Mouse (Mus musculus) liver, embryonic 12.5 days (tissue): ENCODE measurements around the gene Sycp2l. TPM values are rescaled to one million over a fixed set of nuclear protein-coding genes. Genes with fewer than 3 reads are reported as not detected.

Source experiments
- ATAC-seq: fragments of 200-750 bp; cut with Nextera tagmentation; 2 replicates; pipeline ENCODE4 v1.8.0; 2017; ENCODE audit warnings: moderate number of reproducible peaks, mild to moderate bottlenecking, moderate library complexity
- H3K27ac ChIP-seq: fragments of 300-500 bp; sonication (generic); 2 replicates; pipeline ENCODE4 v1.5.1; 2016; ENCODE audit warnings: mild to moderate bottlenecking
- H3K27me3 ChIP-seq: fragments of 300-500 bp; sonication (generic); replicated peaks from 2 replicates; pipeline ENCODE4 v1.6.1; 2016; ENCODE audit warnings: mild to moderate bottlenecking, moderate library complexity
- H3K36me3 ChIP-seq: fragments of 300-500 bp; sonication (generic); 2 replicates; pipeline ENCODE4 v1.6.1; 2016; ENCODE audit warnings: mild to moderate bottlenecking, moderate library complexity
- H3K4me1 ChIP-seq: fragments of 300-500 bp; sonication (generic); 2 replicates; pipeline ENCODE4 v1.6.1; 2016
- H3K4me2 ChIP-seq: fragments of 300-500 bp; sonication (generic); 2 replicates; pipeline ENCODE4 v1.6.1; 2016; ENCODE audit warnings: mild to moderate bottlenecking, moderate library complexity
- H3K4me3 ChIP-seq: fragments of 300-500 bp; sonication (generic); 2 replicates; pipeline ENCODE4 v1.5.1; 2016; ENCODE audit warnings: mild to moderate bottlenecking, moderate library complexity
- H3K9ac ChIP-seq: fragments of 300-500 bp; sonication (generic); 2 replicates; pipeline ENCODE4 v1.6.1; 2016; ENCODE audit warnings: mild to moderate bottlenecking, moderate library complexity
- H3K9me3 ChIP-seq: fragments of 300-500 bp; sonication (generic); replicated peaks from 2 replicates; pipeline ENCODE4 v1.6.1; 2016; ENCODE audit warnings: mild to moderate bottlenecking, moderate library complexity
- WGBS: fragments of 180-500 bp; shearing (Covaris S2); methylation state at CpG from one replicate; pipeline ENCODE4 v1.1.7; 2016; ENCODE audit not compliant: insufficient replicate concordance; 5-methylcytosine and 5-hydroxymethylcytosine counted together
- polyA plus RNA-seq: library from polyadenylated mRNA; unstranded; fragments of >200 nt; fragmentation: Nextera tagmentation; extraction: Ambion mirVana; gene quantifications from 2 replicates; pipeline ENCODE4 v1.2.1, GENCODE M21; 2016

Gene Sycp2l
- polyA plus RNA-seq, 1 experiment from 2014 or later = not detected

GRCm38 (mm10) chr13:41211276-41211675 is 97.2 kb downstream of the Sycp2l start:
- H3K27ac ChIP-seq = no peak overlapping the region
- WGBS = 60% methylated on average over 4 of the region's 4 CpGs
- H3K4me2 ChIP-seq = no peak overlapping the region
- peaks cover 7% of the 10 kb centered on the region; the same call in 1 of the 2 replicates for H3K4me1 ChIP-seq
- no peaks in the 10 kb centered on the region for H3K9me3 ChIP-seq
- H3K36me3 ChIP-seq = no peaks in the 10 kb centered on the region
- no peak overlapping the region for H3K4me3 ChIP-seq
- H3K9ac ChIP-seq = no peak overlapping the region
- no peaks in the 10 kb centered on the region for H3K27me3 ChIP-seq
- ATAC-seq = no peak

GRCm38 (mm10) chr13:41212558-41213322 is 98.6 kb downstream of the Sycp2l start:
- no peak overlapping the region for H3K27ac ChIP-seq
- ATAC-seq = no peak

GRCm38 (mm10) chr13:41215669-41216068 is 101.6 kb downstream of the Sycp2l start:
- ATAC-seq = no peak
- WGBS = 48% methylated on average over 6 of the region's 6 CpGs
- Histone ChIP-seq H3K9me3 (no peaks in the 10 kb centered on the region), H3K4me1 (peaks cover 15% of the 10 kb centered on the region), H3K9ac (no peak overlapping the region), H3K4me2 (no peak overlapping the region), H3K27me3 (peaks cover 19% of the 10 kb centered on the region), H3K4me3 (no peak overlapping the region), H3K27ac (no peak overlapping the region), H3K36me3 (no peaks in the 10 kb centered on the region)

More at GRCm38 (mm10) chr13:41212558-41213322, 98.6 kb downstream of the Sycp2l start:
- Histone ChIP-seq H3K9me3 (no peaks in the 10 kb centered on the region), H3K4me3 (no peak overlapping the region), H3K27me3 (no peaks in the 10 kb centered on the region), H3K9ac (no peak overlapping the region), H3K4me1 (peaks cover 7% of the 10 kb centered on the region; the same call in 1 of the 2 replicates), H3K4me2 (no peak overlapping the region), H3K36me3 (no peaks in the 10 kb centered on the region)
- 59% methylated on average over 6 of the region's 6 CpGs for WGBS

- peaks cover 22% of the 10 kb centered on the region for H3K27me3 ChIP-seq
- 48% methylated on average over 3 of the region's 3 CpGs for WGBS
- H3K27ac ChIP-seq = no peak overlapping the region
- no peak overlapping the region for H3K4me3 ChIP-seq
- no peaks in the 10 kb centered on the region for H3K9me3 ChIP-seq
- no peak overlapping the region for H3K9ac ChIP-seq
- H3K36me3 ChIP-seq = no peaks in the 10 kb centered on the region
- no peak overlapping the region for H3K4me2 ChIP-seq
- peaks cover 15% of the 10 kb centered on the region for H3K4me1 ChIP-seq
- no peak for ATAC-seq
Measured at GRCm38 (mm10) chr13:41216236-41216635, 102.1 kb downstream of the Sycp2l start.

- Histone ChIP-seq H3K4me1 (peaks cover 7% of the 10 kb centered on the region; the same call in 1 of the 2 replicates), H3K27me3 (peaks cover 22% of the 10 kb centered on the region), H3K9me3 (no peaks in the 10 kb centered on the region; the same call in 1 of the 2 replicates), H3K4me2 (peak overlapping the region; percentile 69), H3K4me3 (peak overlapping the region; percentile 15; the same call in 1 of the 2 replicates), H3K9ac (no peak overlapping the region), H3K27ac (no peak overlapping the region), H3K36me3 (no peaks in the 10 kb centered on the region)
- no peak for ATAC-seq
- 33% methylated on average over 1 of the region's 1 CpGs for WGBS
Measured at GRCm38 (mm10) chr13:41219056-41219455, 104.9 kb downstream of the Sycp2l start.

- no peaks in the 10 kb centered on the region; the same call in 1 of the 2 replicates for H3K9me3 ChIP-seq
- 5% methylated on average over 38 of the region's 39 CpGs for WGBS
- peak overlapping the region; percentile 69 for H3K4me2 ChIP-seq
- no peak overlapping the region for H3K27ac ChIP-seq
- peaks cover 22% of the 10 kb centered on the region for H3K27me3 ChIP-seq
- H3K36me3 ChIP-seq = no peaks in the 10 kb centered on the region
- peaks cover 7% of the 10 kb centered on the region; the same call in 1 of the 2 replicates for H3K4me1 ChIP-seq
- no peak; the same call in 1 of the 2 replicates for ATAC-seq
- H3K4me3 ChIP-seq = peak overlapping the region; percentile 62
- peak overlapping the region; percentile 45 for H3K9ac ChIP-seq
Measured at GRCm38 (mm10) chr13:41219687-41220303, 105.7 kb downstream of the Sycp2l start.

GRCm38 (mm10) chr13:41220304-41220834 is 106.3 kb downstream of the Sycp2l start, which contains the start of gene Elovl2:
TSS of gene Elovl2 (minus strand) at chr13:41220405.
- no peak within 1 kb of the TSS for H3K27ac ChIP-seq
- H3K4me3 ChIP-seq = peak within 1 kb of the TSS; percentile 62
- H3K27me3 ChIP-seq = peaks cover 22% of the 10 kb centered on the region
- H3K36me3 ChIP-seq = no peaks in the 10 kb centered on the region
- 2% methylated on average over 21 of the region's 77 CpGs for WGBS
- H3K9me3 ChIP-seq = no peaks in the 10 kb centered on the region; the same call in 1 of the 2 replicates
- peak within 1 kb of the TSS; percentile 45 for H3K9ac ChIP-seq
- peak within 1 kb of the TSS; percentile 69 for H3K4me2 ChIP-seq
- peaks cover 7% of the 10 kb centered on the region; the same call in 1 of the 2 replicates for H3K4me1 ChIP-seq
- ATAC-seq = peak; percentile 84

Other genes starting within 250 kb of the Sycp2l start
- 85.0 and 88.4 TPM in 2 replicates for gene Pak1ip1, start 113.3 kb upstream of the Sycp2l start, polyA plus RNA-seq
- gene Tmem14c, start 98.0 kb upstream of the Sycp2l start, polyA plus RNA-seq = 916 and 938 TPM in 2 replicates
- gene Mak, start 34.6 kb upstream of the Sycp2l start, polyA plus RNA-seq = 0.15 and 0.28 TPM in 2 replicates
- not detected in 2 replicates for gene Gcm2, start 3.3 kb upstream of the Sycp2l start, polyA plus RNA-seq
- gene Elovl2, start 106.1 kb downstream of the Sycp2l start, polyA plus RNA-seq = 27.3 and 27.7 TPM in 2 replicates
- 10.3 and 11.2 TPM in 2 replicates for gene Smim13, start 135.5 kb downstream of the Sycp2l start, polyA plus RNA-seq
- not detected in 2 replicates for gene Gm17364, start 159.7 kb downstream of the Sycp2l start, polyA plus RNA-seq